Mouse (Mus musculus) 3T3-L1 (cell line): ENCODE data around the gene Gpd1.
"Not testable (repeated sequence)": the region's sequence is repeated elsewhere in the genome, so short reads cannot be mapped to it uniquely, and the experiment has no call there.

ENCODE experiments used
- DNase-seq: peaks from one replicate; pipeline ENCODE4 v3.0.0-alpha.2; 2015; ENCODE audit warnings: low read depth, low spot score

Gpd1 gene

GRCm38 (mm10) chr15:99771601-99772276, 54.4 kb downstream of the Gpd1 start:
- DNase-seq, result peak; percentile 70

GRCm38 (mm10) chr15:99772277-99772880, 55.1 kb downstream of the Gpd1 start:
- DNase-seq, result peak; percentile 89

- DNase-seq, result not testable (repeated sequence)
Observed at GRCm38 (mm10) chr15:99772881-99772924, 55.4 kb downstream of the Gpd1 start, which contains the start of gene Cers5. Gene Cers5, minus strand, starts transcription at chr15:99772885.

GRCm38 (mm10) chr15:99772925-99773324, 55.6 kb downstream of the Gpd1 start:
- no peak for DNase-seq
